Mouse (Mus musculus): ENCODE measurements around the gene Bmp8a. TPM values are rescaled to one million over a fixed set of nuclear protein-coding genes. Genes with fewer than 3 reads are reported as not detected.

The Bmp8a gene
- polyA plus RNA-seq (2012; rRNA removed), result 0.14 and 0.18 TPM in 2 replicates

GRCm38 (mm10) chr4:123342642-123343470 is at the start of gene Bmp8a:
Gene Bmp8a (minus strand): TSS chr4:123343252.

GRCm38 (mm10) chr4:123323534-123323933 is 19.5 kb downstream of the Bmp8a start, which contains the start of gene Oxct2a:
Gene Oxct2a (minus strand): TSS chr4:123323634.

Other genes with a start within 250 kb of the Bmp8a start
- gene Bmp8b, start 238.1 kb downstream of the Bmp8a start, polyA plus RNA-seq (2012; rRNA removed), result 0.48 and 0.76 TPM in 2 replicates
- gene Oxct2b, start 227.0 kb downstream of the Bmp8a start, polyA plus RNA-seq (2012; rRNA removed), result 0.34 and 0.68 TPM in 2 replicates
- 46.9 and 48.4 TPM in 2 replicates for gene Ppie, start 203.3 kb downstream of the Bmp8a start, polyA plus RNA-seq (2012; rRNA removed)
- 8.2 and 9.2 TPM in 2 replicates for gene Hpcal4, start 160.0 kb downstream of the Bmp8a start, polyA plus RNA-seq (2012; rRNA removed)
- 0.10 and 0.15 TPM in 2 replicates for gene Nt5c1a, start 141.7 kb downstream of the Bmp8a start, polyA plus RNA-seq (2012; rRNA removed)
- 3.5 and 5.3 TPM in 2 replicates for gene Heyl, start 109.7 kb downstream of the Bmp8a start, polyA plus RNA-seq (2012; rRNA removed)
- gene Pabpc4, start 80.9 kb downstream of the Bmp8a start, polyA plus RNA-seq (2012; rRNA removed), result 79.8 and 90.5 TPM in 2 replicates
- gene Oxct2a, start 19.6 kb downstream of the Bmp8a start, polyA plus RNA-seq (2012; rRNA removed), result 0.04 TPM in 1 of 2 replicates, not detected in the other